In genomic region chr3:97658426-97659193, GRCm38 (mm10) we compare ENCODE assay signal across 8 mouse cellular contexts. TPM values are rescaled to one million over a fixed set of nuclear protein-coding genes. Genes with fewer than 3 reads are reported as not detected.
A peak's percentile ranks its signal among the peaks of the same experiment; 100 is the strongest.
DNase-seq lines count a peak whose midpoint lies in the region; ATAC-seq and TF ChIP-seq lines count a peak whose summit lies in the region.

No protein-coding gene starts in this region.

- in situ Hi-C loops in CH12.LX (cut with MboI; ENCODE audit: low pct_ligation_motif_present, low pct_unique_long_range_greater_than_20kb, low sequenced_read_pairs) = no loop called here

- intact Hi-C loops in gastrocnemius, postnatal 14 days (cut with DNase I; ENCODE audit: low total_unique reads) = no loop called here

- dilution Hi-C loops in CH12.LX (cut with MboI; ENCODE audit: extremely low pct_ligation_motif_present, extremely low pct_unique_long_range_greater_than_20kb, low sequenced_read_pairs) = no loop called here

- WGBS in kidney, adult 2 months = under 1% methylated on average over 49 of the region's 50 CpGs
- WGBS in liver, embryonic 14.5 days (ENCODE audit: insufficient replicate concordance) = under 1% methylated on average over 46 of the region's 50 CpGs

- TF ChIP-seq CTCF in kidney, adult 2 months (conservative IDR thresholded peaks at IDR 0.05; ENCODE audit: insufficient read depth, insufficient read length, low read depth, low read length) = no peak
- no peak for TF ChIP-seq CTCF in CH12.LX (conservative IDR thresholded peaks at IDR 0.05 in 1 of 2, IDR thresholded peaks at IDR 0.05 in 1 of 2; ENCODE audit: low read depth in 2 of 2, low read length in 2 of 2)
- TF ChIP-seq CTCF in liver, embryonic 14.5 days (IDR thresholded peaks at IDR 0.05; ENCODE audit: low read depth) = no peak

- no peak for TF ChIP-seq RAD21 in CH12.LX (IDR thresholded peaks at IDR 0.05; ENCODE audit: low read depth, low read length)

- ATAC-seq in activated CD4-positive, CD25-positive, alpha-beta regulatory T cell, adult 4 months = peak; percentile 47
- ATAC-seq in liver, embryonic 14.5 days (ENCODE audit: insufficient read depth) = peak; percentile 79

- H3K79me2 ChIP-seq in CH12.LX (replicated peaks; ENCODE audit: control insufficient read depth, extremely low read depth, insufficient read depth, poor library complexity, severe bottlenecking) = no peaks in the 10 kb centered on the region

- no peaks in the 10 kb centered on the region for H3K36me3 ChIP-seq in kidney, adult 2 months (ENCODE audit: control insufficient read depth, insufficient read depth, low read length)
- peaks cover 0 to 13% of the 10 kb centered on the region in 2 experiments for H3K36me3 ChIP-seq in CH12.LX (replicated peaks in 1 of 2; ENCODE audit: control insufficient read depth in 1 of 2, insufficient read depth in 1 of 2, low read length in 1 of 2)
- H3K36me3 ChIP-seq in liver, embryonic 14.5 days (replicated peaks; ENCODE audit: control insufficient read depth, insufficient read depth, low read depth) = no peaks in the 10 kb centered on the region

- H3K27ac ChIP-seq in kidney, adult 2 months (ENCODE audit: insufficient read depth, low read depth, low read length) = no peak overlapping the region
- no peak overlapping the region for H3K27ac ChIP-seq in CH12.LX (ENCODE audit: insufficient read depth, low read depth)
- no peak overlapping the region for H3K27ac ChIP-seq in liver, embryonic 14.5 days

- H3K9me3 ChIP-seq in CH12.LX (replicated peaks; ENCODE audit: low read length) = peaks cover 7% of the 10 kb centered on the region
- no peaks in the 10 kb centered on the region for H3K9me3 ChIP-seq in liver, embryonic 14.5 days (ENCODE audit: control insufficient read depth, low read length)

- H3K4me1 ChIP-seq in kidney, adult 2 months (ENCODE audit: control insufficient read depth, insufficient read depth, low read length) = no peaks in the 10 kb centered on the region; the same call in 1 of the 2 replicates
- peaks cover 5 to 37% of the 10 kb centered on the region in 2 experiments for H3K4me1 ChIP-seq in CH12.LX (ENCODE audit: control insufficient read depth in 1 of 2, insufficient read depth in 2 of 2)
- H3K4me1 ChIP-seq in liver, embryonic 14.5 days (replicated peaks; ENCODE audit: control insufficient read depth in 2 of 2, insufficient read depth in 2 of 2, low read length in 1 of 2) = peaks cover 3 to 17% of the 10 kb centered on the region in 2 experiments; a peak in 3 of 4 replicates

- H3K4me2 ChIP-seq in CH12.LX (ENCODE audit: insufficient read depth, low read depth, poor library complexity, severe bottlenecking) = peak overlapping the region; percentile 98
- H3K4me2 ChIP-seq in liver, embryonic 14.5 days (ENCODE audit: low read depth) = peak overlapping the region; percentile 85

- H3K9ac ChIP-seq in CH12.LX (ENCODE audit: insufficient read depth, low read depth) = peak overlapping the region; percentile 34; the same call in 1 of the 2 replicates
- peak overlapping the region; percentile 69 for H3K9ac ChIP-seq in liver, embryonic 14.5 days (replicated peaks)

- DNase-seq in kidney, adult 2 months = no peak
- DNase-seq in kidney, postnatal 14 days = no peak
- no peak for DNase-seq in CH12.LX (ENCODE audit: extremely low read depth)
- peak; percentile 71 for DNase-seq in gastrocnemius, postnatal 14 days
- peak in 1 of 3 experiments; percentile 31 for DNase-seq in liver, embryonic 14.5 days (ENCODE audit: low read depth in 3 of 3, low spot score in 3 of 3)
- peak; percentile 81 to 84 for DNase-seq in right cerebral cortex, postnatal 10 days (ENCODE audit: low spot score in 2 of 2)
- no peak for DNase-seq in retina, postnatal 1 day

- H3K4me3 ChIP-seq in kidney, adult 2 months (ENCODE audit: insufficient read depth, low read depth, low read length) = peak overlapping the region; percentile 87
- H3K4me3 ChIP-seq in CH12.LX (replicated peaks in 1 of 3; ENCODE audit: low read depth in 2 of 3, low read length in 2 of 3, poor library complexity in 1 of 3) = peak overlapping the region; percentile 58 to 78 (median 75)
- peak overlapping the region; percentile 71 to 84 for H3K4me3 ChIP-seq in liver, embryonic 14.5 days (ENCODE audit: insufficient read depth in 1 of 2, low read depth in 2 of 2, low read length in 2 of 2)

- TF ChIP-seq EP300 in CH12.LX (IDR thresholded peaks at IDR 0.05; ENCODE audit: low read length) = no peak
- TF ChIP-seq EP300 in liver, embryonic 14.5 days (IDR thresholded peaks at IDR 0.05; ENCODE audit: low read depth) = no peak

- no peaks in the 10 kb centered on the region for H3K27me3 ChIP-seq in kidney, adult 2 months (replicated peaks; ENCODE audit: control insufficient read depth, insufficient read depth, low read length)
- H3K27me3 ChIP-seq in CH12.LX (replicated peaks) = peaks cover 5% of the 10 kb centered on the region
- no peaks in the 10 kb centered on the region for H3K27me3 ChIP-seq in liver, embryonic 14.5 days (ENCODE audit: control insufficient read depth, insufficient read depth, low read length)

- no peak for TF ChIP-seq POLR2A in kidney, adult 2 months (IDR thresholded peaks at IDR 0.05; ENCODE audit: low read depth, low read length)
- TF ChIP-seq POLR2A in CH12.LX (IDR thresholded peaks at IDR 0.05; ENCODE audit: low read depth, low read length) = no peak

TF ChIP-seq in CH12.LX, 34 proteins besides CTCF, POLR2A, EP300 and RAD21 (continues in another document):
- TF ChIP-seq MYC (IDR thresholded peaks at IDR 0.05; ENCODE audit: low read depth, low read length) = no peak
- TF ChIP-seq MAX (IDR thresholded peaks at IDR 0.05; ENCODE audit: low read length) = peak; percentile 57
- no peak for TF ChIP-seq PAX5 (IDR thresholded peaks at IDR 0.05; ENCODE audit: low read length)
- peak; percentile 28; the same call in 1 of the 2 replicates for TF ChIP-seq ZMIZ1 (IDR thresholded peaks at IDR 0.05; ENCODE audit: low read depth, low read length)
- no peak for TF ChIP-seq USF2 (conservative IDR thresholded peaks at IDR 0.05; ENCODE audit: low read depth, low read length)
- peak; percentile 82 for TF ChIP-seq SIN3A (IDR thresholded peaks at IDR 0.05; ENCODE audit: low read length)
- no peak for TF ChIP-seq NELFE (IDR thresholded peaks at IDR 0.05; ENCODE audit: low read depth, low read length)
- TF ChIP-seq MAFK (IDR thresholded peaks at IDR 0.05; ENCODE audit: insufficient replicate concordance, low read length) = no peak
- TF ChIP-seq UBTF (IDR thresholded peaks at IDR 0.05; ENCODE audit: low read depth, low read length) = 0 out of 2 replicates have a peak, but pooled peaks have one; percentile 28
- TF ChIP-seq JUND (conservative IDR thresholded peaks at IDR 0.05; ENCODE audit: low read depth, low read length) = no peak
- TF ChIP-seq ZC3H11A (IDR thresholded peaks at IDR 0.05; ENCODE audit: low read depth, low read length) = no peak
- TF ChIP-seq JUN (IDR thresholded peaks at IDR 0.05; ENCODE audit: insufficient read depth, low read depth, low read length) = no peak
- no peak for TF ChIP-seq MEF2A (IDR thresholded peaks at IDR 0.05; ENCODE audit: borderline replicate concordance, low read depth, low read length)
- no peak for TF ChIP-seq ZNF384 (IDR thresholded peaks at IDR 0.05; ENCODE audit: low read depth, low read length)
- TF ChIP-seq TCF12 (IDR thresholded peaks at IDR 0.05; ENCODE audit: low read depth, low read length) = no peak
- TF ChIP-seq BHLHE40 (IDR thresholded peaks at IDR 0.05; ENCODE audit: low read depth, low read length) = 0 out of 2 replicates have a peak, but pooled peaks have one; percentile 13
- TF ChIP-seq RCOR1 (conservative IDR thresholded peaks at IDR 0.05; ENCODE audit: low read depth, low read length) = no peak
- no peak for TF ChIP-seq CHD1 (IDR thresholded peaks at IDR 0.05; ENCODE audit: low read depth, low read length)

RNA-seq across cellular contexts. Expression of gene Prkab2, which starts 0.6 kb away (rescaled TPM):
- 4.5 and 4.7 TPM in 2 replicates for polyA plus RNA-seq in kidney, adult 2 months (2012; rRNA removed)
- 0.46 and 0.68 TPM in 2 replicates for total RNA-seq in CH12.LX (2012; rRNA removed)
- total RNA-seq in CH12.LX (2014; rRNA removed) = 1.2 and 1.4 TPM in 2 replicates
- polyA plus RNA-seq in CH12.LX (2012; ENCODE audit: insufficient read length, low read depth) = 1.4 and 1.5 TPM in 2 replicates
- 1 to 10 TPM; 1.7 to 2.2 TPM for polyA plus RNA-seq in activated CD4-positive, CD25-positive, alpha-beta regulatory T cell, adult 4 months (2017; shearing (Covaris generic))
- total RNA-seq in gastrocnemius, postnatal 14 days (2021) = 10 to 100 TPM; 65.3 to 69.8 TPM
- polyA plus RNA-seq in liver, embryonic 14.5 days (2012; rRNA removed) = 1.6 and 2.1 TPM in 2 replicates
- polyA plus RNA-seq in liver, embryonic 14.5 days (2014; fragmentation: Nextera tagmentation; extraction: Ambion mirVana) = 1.1 and 1.3 TPM in 2 replicates

RNA-seq across cellular contexts. Expression of gene Gm17651, which starts 15.9 kb away (rescaled TPM):
- not detected in 2 replicates for polyA plus RNA-seq in kidney, adult 2 months (2012; rRNA removed)
- total RNA-seq in CH12.LX (2012; rRNA removed) = not detected in 2 replicates
- total RNA-seq in CH12.LX (2014; rRNA removed) = not detected in 2 replicates
- polyA plus RNA-seq in CH12.LX (2012; ENCODE audit: insufficient read length, low read depth) = not detected in 2 replicates
- not detected for polyA plus RNA-seq in activated CD4-positive, CD25-positive, alpha-beta regulatory T cell, adult 4 months (2017; shearing (Covaris generic))
- total RNA-seq in gastrocnemius, postnatal 14 days (2021) = not detected
- not detected in 2 replicates for polyA plus RNA-seq in liver, embryonic 14.5 days (2012; rRNA removed)
- polyA plus RNA-seq in liver, embryonic 14.5 days (2014; fragmentation: Nextera tagmentation; extraction: Ambion mirVana) = not detected in 2 replicates

RNA-seq across cellular contexts. Expression of gene Fmo5, which starts 30.0 kb away (rescaled TPM):
- 7.9 and 9.9 TPM in 2 replicates for polyA plus RNA-seq in kidney, adult 2 months (2012; rRNA removed)
- total RNA-seq in CH12.LX (2012; rRNA removed) (0.25 and 0.55 TPM in 2 replicates), CH12.LX (2014; rRNA removed) (0.40 and 0.41 TPM in 2 replicates)
- polyA plus RNA-seq in CH12.LX (2012; ENCODE audit: insufficient read length, low read depth) = 0.39 and 0.60 TPM in 2 replicates
- 1 to 10 TPM; 7.0 TPM for polyA plus RNA-seq in activated CD4-positive, CD25-positive, alpha-beta regulatory T cell, adult 4 months (2017; shearing (Covaris generic))
- 1 to 10 TPM; 3.8 to 4.1 TPM for total RNA-seq in gastrocnemius, postnatal 14 days (2021)
- 6.0 and 8.4 TPM in 2 replicates for polyA plus RNA-seq in liver, embryonic 14.5 days (2012; rRNA removed)
- 11.3 and 13.3 TPM in 2 replicates for polyA plus RNA-seq in liver, embryonic 14.5 days (2014; fragmentation: Nextera tagmentation; extraction: Ambion mirVana)

RNA-seq across cellular contexts. Expression of gene Chd1l, which starts 48.6 kb away (rescaled TPM):
- polyA plus RNA-seq in kidney, adult 2 months (2012; rRNA removed) = 3.9 and 5.0 TPM in 2 replicates
- total RNA-seq in CH12.LX (2012; rRNA removed) (24.7 and 25.0 TPM in 2 replicates), CH12.LX (2014; rRNA removed) (29.0 and 30.0 TPM in 2 replicates)
- polyA plus RNA-seq in CH12.LX (2012; ENCODE audit: insufficient read length, low read depth) = 25.2 and 25.9 TPM in 2 replicates
- polyA plus RNA-seq in activated CD4-positive, CD25-positive, alpha-beta regulatory T cell, adult 4 months (2017; shearing (Covaris generic)) = 10 to 100 TPM; 21.8 TPM
- total RNA-seq in gastrocnemius, postnatal 14 days (2021) = 10 to 100 TPM in 1 of 2 experiments, 1 to 10 TPM in 1; 10.0 to 11.2 TPM
- 4.2 and 7.0 TPM in 2 replicates for polyA plus RNA-seq in liver, embryonic 14.5 days (2012; rRNA removed)
- polyA plus RNA-seq in liver, embryonic 14.5 days (2014; fragmentation: Nextera tagmentation; extraction: Ambion mirVana) = 10.3 and 11.6 TPM in 2 replicates

Comparison
In these comparisons a context has a peak if more than half of its experiments do, and no peak if none do; other contexts are left out.
1. DNase-seq: peak in gastrocnemius, postnatal 14 days (single experiment) and right cerebral cortex, postnatal 10 days (2 of 2); none in kidney, adult 2 months (single experiment), kidney, postnatal 14 days (single experiment), CH12.LX (single experiment) and retina, postnatal 1 day (single experiment).
2. Peak in every context shown above with its lines, with median percentiles within 50 percentile points of each other: H3K4me3 ChIP-seq.